Mouse (Mus musculus) gastrocnemius, postnatal 4 days (tissue): ENCODE data around the gene Cmtm8. TPM values are rescaled to one million over a fixed set of nuclear protein-coding genes. Genes with fewer than 3 reads are reported as not detected.
A peak's percentile ranks its signal among the peaks of the same experiment; 100 is the strongest.

Source experiments
- DNase-seq, 2 experiments: peaks; one replicate each; pipeline ENCODE4 v3.0.0; 2021 to 2022; ENCODE audit warnings: low spot score in 2 of 2, mixed read lengths in 2 of 2
- total RNA-seq, 2 experiments: library from RNA; stranded (reverse); gene quantifications; 2 replicates each; pipeline ENCODE4 v1.2.3; 2021

The Cmtm8 gene
- total RNA-seq, 2 experiments from 2014 or later = 3.3 to 3.9 TPM

GRCm38 (mm10) chr9:114787716-114788115 is 56.2 kb downstream of the Cmtm8 start:
- DNase-seq = no peak

DNA sequence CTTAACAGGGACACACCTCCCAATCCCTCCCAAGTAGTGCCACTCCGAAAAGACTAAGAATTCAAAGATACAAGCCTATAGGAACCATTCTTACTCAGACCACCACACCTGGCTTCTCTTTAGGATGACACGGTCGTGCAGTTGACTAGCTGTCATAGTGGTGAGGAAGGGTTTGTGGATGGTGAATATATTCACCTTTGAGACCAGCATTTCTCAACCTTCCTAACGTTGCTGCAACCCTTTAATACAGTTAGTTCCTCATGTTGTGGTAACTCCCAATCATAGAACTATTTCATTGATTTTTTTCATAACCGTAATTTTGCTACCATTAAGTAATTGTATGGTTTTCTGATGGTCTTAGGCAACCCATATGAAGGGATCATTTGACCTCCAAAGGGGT is 56.8 kb downstream of the Cmtm8 start:
- DNase-seq = no peak

DNA sequence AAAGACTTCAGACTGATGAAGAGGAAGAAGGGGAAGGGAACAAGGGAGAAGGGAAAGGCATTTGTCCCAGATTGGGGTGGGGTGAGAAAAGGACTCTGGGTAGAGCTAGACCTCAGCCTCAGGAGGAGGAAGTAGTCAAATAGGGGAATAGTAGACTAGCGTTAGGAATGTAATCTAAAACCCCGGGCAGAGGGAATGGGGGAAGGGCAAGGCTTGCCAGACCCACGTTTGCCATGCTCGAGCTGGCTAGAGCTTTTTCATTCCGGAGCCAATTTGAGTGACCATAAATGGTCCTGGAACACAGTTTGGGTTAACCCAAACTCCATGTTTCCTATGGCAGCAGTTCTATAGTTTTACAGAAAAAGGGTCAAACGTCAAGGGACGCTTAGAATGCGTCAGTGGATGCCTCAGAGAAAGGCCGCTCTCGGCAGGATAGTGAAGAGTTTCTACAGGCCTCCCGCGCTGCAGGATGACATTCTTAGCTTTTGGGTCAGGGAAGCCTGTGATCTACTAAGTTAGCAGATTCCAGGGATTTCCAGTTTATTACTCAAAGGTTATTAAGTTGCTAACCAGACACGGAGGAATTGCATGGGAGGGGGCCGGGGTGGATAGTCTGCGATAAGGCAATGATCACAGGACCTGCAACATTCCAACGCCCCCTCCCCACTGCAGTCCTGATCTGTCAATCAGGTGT is 58.4 kb downstream of the Cmtm8 start:
- DNase-seq = no peak

DNA sequence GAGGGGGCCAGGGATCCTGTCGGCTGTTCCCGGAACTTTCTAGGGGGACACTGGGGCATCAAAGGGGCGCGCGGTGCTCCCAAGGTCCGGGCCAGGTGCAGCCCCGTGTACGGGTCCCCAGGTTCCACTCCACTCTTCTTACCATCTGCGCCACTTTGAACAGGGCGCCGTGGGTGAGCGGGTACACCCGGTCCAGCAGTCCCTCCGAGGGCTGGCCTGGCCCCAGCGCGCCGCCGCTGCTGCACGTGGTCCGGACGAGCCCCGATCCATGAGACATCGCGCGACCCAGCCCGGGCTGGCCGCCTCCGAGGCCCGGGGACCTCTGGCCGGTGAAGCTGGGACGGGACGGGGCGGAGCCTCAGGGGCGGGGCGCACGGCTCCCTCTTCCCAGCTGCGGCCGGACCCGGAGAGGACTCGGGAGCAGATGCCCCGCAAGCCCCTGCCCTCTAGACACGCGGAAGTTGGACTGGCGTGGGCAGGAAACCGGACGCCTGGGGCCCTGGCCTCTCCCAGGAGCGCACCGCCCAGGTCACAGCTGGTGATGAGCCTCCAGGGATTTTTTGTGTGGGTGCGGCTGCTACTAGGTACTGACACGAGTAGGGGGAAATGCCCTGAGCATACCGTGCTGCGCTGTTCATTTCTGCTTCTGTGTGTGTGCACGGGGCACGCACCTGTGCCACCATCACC is 62.3 kb downstream of the Cmtm8 start, which contains the start of gene Cmtm7:
Gene Cmtm7 (minus strand): TSS at position 331 of the 687 bp plus-strand sequence.
- DNase-seq = peak; percentile 69 to 81

DNA sequence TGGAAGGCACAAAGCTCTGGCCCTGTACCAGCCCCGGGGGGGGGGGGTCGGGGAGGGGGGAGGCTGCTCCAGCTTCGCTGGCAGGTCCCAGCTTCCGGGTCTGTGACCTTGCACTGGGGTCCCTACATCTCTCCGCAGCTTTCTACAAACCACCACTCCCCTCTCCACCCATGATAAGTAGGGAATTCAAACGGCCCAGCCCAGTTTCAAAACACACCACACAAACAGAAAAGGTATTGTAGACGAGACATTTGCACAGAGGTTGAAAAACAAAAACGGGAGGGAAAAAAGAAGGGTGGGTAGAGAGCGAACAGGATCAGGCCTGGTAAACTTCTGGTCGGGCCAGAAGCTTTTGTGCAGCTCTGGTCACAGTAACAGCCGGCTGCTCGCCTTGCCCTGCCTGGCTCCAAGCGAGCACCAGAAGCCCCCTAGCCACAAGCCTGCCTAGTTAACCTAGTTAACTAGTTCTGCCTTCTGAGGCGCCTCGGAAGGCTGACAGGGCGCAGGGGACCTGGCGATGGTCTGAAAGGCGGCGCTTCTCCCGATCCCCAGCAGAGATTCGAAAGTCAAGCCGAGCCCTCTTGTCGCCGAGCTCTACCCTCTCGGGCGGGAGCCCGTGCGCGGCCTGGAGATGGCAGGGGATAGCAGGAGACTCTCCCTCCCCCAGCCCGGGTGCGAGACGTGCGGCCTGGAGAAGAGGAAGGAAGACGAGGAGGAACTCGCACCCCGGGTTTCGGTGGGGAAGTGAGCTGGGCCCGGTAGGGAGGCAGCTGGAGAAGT is 63.0 kb downstream of the Cmtm8 start:
- peak in 1 of 2 experiments; percentile 58 for DNase-seq

GRCm38 (mm10) chr9:114779984-114780745 is 63.8 kb downstream of the Cmtm8 start:
- DNase-seq = no peak

DNA sequence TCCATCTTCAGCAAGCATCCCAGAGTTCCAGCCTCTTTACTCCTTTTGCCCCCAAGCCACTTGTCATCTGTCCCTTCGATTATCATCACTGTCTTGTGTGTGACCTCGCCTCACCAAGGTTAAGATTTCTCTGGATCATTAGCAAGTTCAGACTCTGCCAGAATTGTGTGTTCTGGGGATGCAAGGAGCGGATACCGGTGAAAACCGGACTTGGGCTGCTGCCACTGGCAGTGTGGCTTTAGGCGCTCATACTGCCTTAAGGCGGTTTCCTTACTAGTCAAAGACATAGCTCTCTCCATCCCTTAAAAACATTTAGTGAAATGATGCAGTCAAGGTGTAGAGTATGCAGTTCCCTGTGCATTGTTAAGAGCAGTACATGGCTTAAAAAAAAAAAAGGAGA is 65.1 kb downstream of the Cmtm8 start:
- no peak for DNase-seq

- DNase-seq = no peak
Observed at GRCm38 (mm10) chr9:114778047-114778390, 65.9 kb downstream of the Cmtm8 start.

DNA sequence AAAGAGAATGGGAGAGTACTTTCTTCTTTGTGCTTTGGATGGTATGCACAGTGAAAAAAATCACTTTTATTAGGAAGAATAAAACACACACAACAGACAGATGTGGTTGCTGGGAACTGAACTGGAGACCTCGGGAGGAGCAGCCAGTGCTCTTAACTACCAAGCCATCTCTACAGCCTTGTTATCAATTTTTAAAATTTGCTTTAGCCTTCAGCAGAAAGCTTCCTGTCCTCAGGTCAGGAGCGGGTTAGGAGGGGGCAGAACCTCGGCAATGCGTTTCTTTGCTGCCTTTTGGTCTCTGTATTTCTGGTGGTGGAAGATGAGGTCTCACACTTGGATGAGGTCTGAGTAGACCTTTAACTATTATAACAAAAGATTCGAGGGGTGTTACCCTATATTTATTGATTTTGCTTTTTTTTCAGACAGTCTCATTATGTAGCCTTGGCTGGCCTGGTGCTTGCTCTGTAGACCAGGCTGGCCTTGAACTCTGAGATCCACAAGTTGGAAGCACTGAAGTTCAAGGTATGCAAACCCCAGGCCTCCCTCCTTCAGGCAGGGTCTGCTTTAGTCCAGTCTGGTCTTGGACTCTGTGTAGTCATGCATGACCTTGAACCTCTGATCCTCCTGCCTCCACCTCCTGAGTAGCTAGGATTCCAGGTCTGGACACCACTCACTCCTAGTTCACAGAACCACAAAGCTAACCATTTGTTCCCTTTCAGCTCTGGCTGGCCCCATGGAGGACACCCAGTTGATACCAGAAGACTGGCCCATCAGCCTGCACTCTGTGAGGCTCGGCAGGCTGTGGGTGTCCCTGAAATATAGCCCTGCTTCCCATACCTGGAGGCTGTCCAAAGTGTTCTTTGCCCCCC is 66.5 kb downstream of the Cmtm8 start:
- DNase-seq = no peak

GRCm38 (mm10) chr9:114776361-114776760 is 67.6 kb downstream of the Cmtm8 start:
- no peak for DNase-seq

- DNase-seq = peak in 1 of 2 experiments; percentile 64
Observed at GRCm38 (mm10) chr9:114775272-114775671, 68.7 kb downstream of the Cmtm8 start.

DNA sequence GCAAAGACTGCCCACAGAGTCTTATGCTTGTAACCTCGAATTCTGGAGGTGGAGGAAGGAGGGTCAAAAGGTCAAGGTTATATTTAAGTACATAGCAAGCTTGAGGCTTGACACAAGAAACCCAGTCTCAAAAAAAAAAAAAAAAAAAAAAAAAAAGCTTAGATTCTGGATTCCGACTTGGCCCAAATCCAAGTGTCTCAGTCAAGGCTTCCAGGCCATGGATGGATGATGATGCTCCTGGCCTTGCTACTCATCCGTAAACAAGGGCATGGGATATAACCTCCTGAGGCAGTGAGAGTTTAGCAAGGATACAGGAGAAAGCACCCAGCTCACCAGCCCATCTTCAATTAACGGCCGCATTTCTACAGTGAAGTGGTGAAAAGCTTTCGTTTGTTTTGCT is 69.3 kb downstream of the Cmtm8 start:
- DNase-seq = no peak

- no peak for DNase-seq
Observed at GRCm38 (mm10) chr9:114771565-114771964, 72.4 kb downstream of the Cmtm8 start.

DNA sequence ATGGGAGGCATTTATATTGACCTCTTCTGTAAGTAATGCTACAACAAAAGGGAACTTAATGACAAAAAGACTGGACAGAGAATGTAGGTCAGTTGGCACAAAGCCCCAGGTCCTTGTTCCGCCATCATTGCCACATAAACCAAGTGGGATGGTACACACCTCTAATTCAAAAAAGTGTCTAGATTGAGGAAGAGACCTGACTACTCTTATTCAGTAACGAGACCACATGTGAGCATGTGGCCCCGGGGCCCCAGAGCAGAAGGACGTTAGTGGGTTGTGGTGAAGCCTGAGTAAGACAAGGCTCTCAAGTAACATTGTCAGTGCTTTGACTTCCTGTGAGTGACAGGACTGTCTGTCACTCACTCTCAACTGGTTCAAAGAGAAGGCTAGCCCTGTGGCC is 73.7 kb downstream of the Cmtm8 start:
- DNase-seq = no peak

GRCm38 (mm10) chr9:114768066-114768465 is 75.9 kb downstream of the Cmtm8 start:
- no peak for DNase-seq

DNA sequence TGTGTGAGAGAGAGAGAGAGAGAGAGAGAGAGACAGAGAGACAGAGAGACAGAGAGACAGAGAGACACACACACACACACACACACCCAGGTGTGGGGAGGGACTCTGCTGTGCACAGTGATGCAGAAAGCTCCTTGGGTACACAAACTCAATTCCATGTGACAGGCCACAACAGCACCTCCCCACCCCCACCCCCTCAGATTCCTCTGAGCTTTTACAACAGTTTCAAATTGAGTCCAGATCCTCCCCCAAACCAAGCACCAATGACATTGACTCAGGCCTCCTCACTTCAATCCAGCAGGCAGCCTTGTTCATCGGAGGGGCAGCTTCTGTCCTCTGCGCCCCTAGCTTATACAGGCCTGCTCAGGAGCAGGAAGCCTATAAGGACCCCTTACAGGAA is 76.4 kb downstream of the Cmtm8 start:
- no peak for DNase-seq

GRCm38 (mm10) chr9:114767030-114767429 is 76.9 kb downstream of the Cmtm8 start:
- peak in 1 of 2 experiments; percentile 44 for DNase-seq

DNA sequence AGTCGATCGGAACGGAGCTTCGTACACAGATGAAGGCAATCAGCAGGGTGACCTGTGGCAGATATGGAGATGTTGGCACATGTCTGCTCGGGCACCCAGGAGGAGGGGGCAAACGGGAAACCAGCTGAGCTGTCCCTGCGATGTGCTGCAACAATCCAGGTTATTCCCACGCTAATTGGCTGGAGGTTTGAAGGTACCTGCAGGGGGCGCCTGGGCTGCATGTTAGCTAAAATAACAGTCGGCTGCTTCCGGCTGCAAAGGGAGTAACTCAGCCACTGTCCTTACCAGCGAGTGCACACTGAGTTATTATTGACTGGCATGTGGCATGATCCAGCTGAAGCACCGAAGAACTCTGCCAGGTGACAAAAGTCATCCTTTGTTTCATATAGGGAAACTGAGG is 80.6 kb downstream of the Cmtm8 start:
- DNase-seq = peak in 1 of 2 experiments; percentile 49

DNA sequence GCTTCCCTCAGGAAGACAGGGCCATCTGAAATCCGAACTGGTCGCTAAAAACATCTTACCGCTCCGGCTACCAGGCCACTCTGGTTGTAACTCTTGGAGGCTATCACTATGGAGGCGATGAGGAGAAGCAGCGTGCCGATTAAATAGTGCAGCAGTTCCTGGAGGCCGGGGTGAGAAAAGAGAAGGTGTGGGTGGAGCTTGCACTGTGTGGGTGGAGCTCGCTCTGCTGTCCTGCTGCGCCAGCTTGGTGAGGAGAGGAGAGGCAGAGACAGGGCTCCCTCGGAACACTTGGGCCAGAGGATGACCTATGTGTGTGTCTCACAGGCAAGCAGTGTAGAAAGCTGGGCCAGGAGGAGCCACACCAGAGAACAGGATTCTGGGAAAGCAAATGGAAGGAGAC is 82.1 kb downstream of the Cmtm8 start:
- no peak for DNase-seq

GRCm38 (mm10) chr9:114760353-114760752 is 83.6 kb downstream of the Cmtm8 start:
- no peak for DNase-seq
